Mouse (Mus musculus) kidney, adult 18-20 months (tissue): ENCODE data around the gene Enho.

ENCODE experiments used
- DNase-seq: peaks from one replicate; pipeline ENCODE4 v3.0.0; 2021

Enho gene

DNA sequence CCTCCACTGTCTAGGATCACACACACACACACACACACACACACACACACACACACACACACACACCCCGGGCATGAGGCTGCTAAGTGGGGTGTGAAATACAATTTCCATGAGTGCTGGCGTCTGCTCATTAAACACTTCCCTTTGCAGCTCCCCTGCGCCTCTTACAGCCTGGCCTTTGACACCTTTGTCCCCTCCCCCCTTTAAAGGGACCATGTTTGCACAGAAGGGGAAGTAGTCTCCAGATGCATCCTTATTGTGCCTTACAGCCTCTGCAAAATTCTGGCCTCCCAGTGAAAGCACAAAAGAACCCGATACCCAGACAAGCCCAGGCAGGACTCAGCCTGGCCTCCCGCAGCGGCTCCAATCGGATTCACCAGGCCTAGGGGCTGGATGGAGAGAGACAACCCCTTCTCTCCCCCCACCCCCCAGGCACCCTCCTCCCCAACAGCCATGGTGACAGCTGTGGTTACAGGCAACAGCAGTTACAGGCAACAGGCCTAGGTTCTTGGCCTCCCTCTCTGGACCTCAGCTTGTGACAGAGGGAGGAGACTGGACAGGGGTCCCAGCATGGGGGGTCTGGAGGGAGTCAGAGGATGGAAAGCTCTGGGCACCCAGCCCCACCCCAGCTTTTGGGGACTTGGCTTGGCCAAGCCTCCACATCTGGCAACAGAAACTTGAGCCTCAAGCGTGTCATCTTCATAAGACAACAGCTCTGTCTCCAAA is 11.8 kb downstream of the Enho start:
- DNase-seq, result no peak

DNA sequence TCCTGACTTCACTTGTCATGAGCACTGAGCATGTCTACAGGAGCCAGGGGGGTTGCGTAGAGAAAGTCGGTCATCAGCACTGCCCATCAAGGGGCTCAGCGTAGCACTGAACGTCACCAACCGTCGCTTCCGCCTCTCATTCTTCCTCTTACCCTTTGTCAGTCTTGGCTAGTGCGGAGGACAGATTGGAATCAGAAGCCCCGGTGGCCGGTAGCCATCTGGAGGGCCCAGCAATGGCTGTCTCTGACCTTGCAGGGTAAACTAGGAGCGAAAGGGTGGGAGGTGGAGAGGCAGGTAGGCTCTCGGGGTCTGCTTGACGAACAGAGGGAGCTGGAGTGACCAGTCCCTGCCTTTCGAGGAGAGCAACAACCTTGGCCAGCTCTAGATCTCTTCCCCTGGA is 18.1 kb downstream of the Enho start:
- DNase-seq, result no peak

DNA sequence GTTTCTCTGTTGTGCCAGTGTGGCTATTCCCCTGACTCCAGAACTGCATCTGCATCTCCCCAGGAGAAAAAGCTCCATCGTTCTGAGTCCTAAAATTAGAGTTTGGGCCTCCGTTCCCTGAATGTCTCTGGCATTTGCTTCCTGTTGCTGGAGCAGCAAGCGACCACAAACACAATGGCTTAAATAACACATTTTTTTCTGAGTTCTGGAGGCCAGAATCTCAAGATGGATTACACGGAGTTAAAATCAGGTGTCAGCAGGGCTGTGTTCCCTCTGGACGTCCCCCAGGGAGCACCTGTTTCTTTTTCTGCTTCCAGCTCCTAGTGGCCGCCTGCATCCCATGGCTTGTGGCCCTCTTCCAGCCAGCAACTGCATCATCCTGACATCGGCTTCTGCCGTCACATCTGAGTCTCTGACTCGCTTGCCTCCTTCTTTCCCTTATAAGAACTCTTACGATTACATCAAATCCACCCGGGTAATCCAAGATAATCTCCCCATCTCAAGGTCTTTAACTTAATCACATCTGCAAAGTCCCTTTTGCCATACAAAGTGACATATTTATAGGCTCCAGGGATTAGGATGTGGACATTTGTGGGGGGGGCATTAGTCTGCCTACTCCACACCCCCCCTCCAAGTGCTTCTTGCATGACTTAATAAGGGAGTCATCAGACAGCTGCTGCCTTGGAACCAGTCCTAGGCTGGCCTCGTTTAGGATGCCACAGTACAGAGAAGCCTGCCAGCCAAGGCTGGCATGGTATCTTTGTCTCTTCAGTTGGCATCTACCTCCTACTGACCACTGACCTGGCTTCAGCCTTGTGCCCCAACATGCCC is 21.0 kb downstream of the Enho start:
- no peak for DNase-seq

DNA sequence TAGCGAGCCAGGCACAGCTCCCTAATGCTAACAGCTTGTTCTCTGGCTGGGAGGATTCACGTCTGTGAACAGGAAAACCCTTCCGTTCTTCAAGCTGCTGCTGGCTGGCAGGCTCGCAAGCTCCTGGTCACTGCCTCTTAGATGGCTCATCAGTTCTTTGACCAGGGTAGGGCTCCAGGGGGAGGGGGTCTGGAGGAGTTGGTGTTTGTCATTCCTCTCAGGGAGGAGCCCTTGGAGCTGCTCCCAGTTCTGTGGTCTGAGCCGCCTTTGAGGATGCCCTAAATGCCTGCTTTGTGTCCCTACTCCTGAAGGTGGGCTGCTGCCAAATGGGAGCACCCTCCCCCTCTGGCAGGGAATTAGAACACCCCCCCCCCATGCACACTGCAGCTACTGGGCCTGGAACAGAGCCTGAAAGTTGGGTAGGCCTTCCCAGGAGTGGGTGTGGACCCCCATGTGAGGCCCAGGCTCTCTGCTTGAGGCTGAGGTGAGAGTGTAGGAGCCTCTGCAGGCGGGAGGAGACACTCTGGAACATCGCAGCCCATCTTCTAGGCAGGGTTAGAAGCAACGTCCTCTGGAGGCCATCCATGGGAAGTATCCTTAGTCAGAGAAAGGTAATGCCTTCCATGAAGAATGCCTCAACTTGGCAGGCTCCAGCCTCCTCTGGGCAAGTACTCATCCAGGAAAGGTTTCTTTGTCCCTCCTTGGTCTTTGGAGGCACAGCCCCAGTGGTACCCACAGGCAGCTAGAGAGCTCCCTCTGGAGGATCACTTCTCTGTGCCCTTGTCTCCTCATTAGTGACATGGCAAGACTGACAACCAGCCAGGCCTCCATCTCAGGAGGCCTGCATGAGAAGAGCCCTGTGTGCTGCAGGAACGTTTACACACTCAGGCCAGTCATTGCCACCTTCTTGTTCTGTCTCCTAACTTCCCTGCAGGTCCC is 24.2 kb downstream of the Enho start:
- DNase-seq, result no peak

DNA sequence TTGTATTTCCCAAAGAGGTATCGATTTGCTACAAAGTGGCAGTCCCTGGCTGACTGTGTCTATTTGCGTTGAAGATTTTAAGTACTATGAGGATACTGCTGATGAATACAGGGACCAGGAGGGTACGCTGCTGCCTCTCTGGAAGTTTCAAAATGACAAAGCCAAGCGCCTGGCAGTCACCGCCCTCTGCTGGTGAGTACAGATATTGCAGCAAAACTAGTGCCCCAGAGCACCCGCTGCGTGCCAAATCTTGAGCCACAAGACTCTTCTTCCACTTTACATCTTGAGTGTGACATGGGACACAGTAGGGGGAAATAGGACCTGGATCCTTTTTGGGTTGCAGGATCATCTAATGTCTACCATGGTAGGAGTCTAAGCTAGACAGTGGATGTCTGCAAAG is 26.0 kb downstream of the Enho start:
- peak; percentile 84 for DNase-seq

DNA sequence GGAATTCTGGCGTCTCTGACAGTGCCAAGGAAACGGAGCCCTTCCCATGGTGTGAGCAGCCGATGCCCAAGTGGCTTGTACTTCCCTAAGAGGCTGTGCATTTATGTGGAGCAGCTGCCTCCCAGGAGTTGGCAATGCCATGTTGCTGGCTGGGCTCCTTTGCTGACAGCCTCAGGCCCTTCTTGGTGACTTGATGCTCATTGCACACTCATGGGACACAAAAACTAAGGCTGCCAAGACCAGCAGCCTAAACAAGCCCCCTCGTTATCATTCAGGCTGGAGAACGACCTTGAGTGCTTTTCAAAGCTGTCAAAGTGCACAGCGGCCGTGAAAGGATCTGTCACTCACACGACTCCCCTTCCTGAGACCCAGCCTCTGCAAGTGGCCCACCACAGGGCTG is 28.0 kb downstream of the Enho start:
- no peak for DNase-seq

DNA sequence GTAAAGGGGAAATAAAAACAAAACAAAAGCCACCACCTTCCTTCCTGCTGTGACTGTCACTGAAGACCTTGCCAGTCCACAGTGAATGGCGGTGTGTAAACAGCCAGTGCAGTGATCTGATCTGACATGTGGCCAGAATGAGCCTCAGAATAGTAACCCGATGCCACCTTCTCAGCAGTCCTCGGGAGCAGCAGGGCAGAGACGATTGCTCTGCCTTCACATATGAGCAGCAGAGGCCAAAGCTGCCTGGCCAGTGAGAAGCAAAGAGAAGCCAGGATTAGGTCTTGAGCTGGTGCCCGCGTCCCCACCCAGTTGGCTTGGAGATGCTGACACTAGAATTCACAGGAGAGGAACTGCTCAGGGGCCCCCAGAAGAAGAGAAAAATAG is 29.5 kb downstream of the Enho start:
- no peak for DNase-seq

DNA sequence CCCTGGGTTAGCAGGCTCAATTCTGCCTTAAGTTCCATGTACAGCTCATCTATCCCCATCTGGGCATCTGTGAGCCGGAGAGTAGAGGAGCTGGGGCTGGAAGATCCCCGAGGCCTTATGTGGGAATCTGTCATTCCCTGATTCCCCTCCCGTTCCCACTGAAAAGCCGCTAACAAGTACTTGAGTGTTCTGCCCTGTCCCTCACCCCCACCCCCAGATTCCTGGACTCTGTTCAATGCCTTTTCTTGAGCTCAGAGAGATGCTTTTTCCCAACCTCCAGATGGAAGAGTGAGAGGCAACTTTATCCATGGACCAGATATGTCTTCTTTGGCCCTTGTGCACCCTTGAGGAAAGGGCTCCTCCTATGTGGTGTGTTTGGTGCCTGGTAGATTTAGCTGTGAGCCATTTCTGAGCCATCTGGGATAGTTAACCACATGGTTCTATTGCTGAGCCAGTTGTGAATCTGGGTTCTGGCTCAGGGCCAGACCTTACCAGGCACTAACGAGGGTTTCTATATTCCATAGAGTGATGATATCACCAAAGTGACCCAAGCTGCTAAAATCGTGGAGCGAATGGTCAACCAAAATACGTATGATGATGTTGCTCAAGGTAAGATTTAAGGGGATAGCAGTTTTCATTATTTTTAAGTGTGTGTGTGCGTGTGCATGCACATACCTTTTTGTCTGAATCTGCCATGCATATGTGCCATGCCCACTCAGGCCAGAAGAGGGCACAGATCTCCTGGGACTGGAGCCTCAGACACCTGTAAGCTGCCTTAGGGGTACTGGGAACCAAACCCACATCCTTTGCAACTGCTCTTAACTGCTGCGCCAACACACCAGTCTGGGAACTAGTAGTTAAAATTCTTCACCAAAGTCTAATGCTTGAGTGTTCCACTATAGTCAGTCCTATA is 30.2 kb downstream of the Enho start:
- no peak for DNase-seq

DNA sequence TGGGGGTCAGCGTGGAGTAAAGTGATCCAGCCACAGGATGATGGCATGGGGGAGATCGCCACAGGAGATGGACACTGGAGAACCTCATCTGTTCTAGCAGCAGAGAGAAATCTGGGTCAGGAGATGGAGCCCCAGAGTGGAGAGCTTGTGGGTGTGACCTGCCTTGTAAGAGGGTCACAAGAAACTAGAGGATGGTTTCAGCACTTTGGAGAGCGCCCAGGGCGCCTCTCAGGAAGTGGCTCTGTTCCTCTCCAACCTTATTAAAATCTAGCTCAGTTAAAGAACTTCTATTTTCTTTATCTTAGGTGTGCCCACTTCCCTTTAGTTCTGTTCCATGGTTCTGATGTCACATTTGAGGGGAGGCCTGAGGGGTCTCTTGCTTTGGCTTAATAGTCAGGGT is 33.3 kb downstream of the Enho start:
- peak; percentile 46 for DNase-seq

DNA sequence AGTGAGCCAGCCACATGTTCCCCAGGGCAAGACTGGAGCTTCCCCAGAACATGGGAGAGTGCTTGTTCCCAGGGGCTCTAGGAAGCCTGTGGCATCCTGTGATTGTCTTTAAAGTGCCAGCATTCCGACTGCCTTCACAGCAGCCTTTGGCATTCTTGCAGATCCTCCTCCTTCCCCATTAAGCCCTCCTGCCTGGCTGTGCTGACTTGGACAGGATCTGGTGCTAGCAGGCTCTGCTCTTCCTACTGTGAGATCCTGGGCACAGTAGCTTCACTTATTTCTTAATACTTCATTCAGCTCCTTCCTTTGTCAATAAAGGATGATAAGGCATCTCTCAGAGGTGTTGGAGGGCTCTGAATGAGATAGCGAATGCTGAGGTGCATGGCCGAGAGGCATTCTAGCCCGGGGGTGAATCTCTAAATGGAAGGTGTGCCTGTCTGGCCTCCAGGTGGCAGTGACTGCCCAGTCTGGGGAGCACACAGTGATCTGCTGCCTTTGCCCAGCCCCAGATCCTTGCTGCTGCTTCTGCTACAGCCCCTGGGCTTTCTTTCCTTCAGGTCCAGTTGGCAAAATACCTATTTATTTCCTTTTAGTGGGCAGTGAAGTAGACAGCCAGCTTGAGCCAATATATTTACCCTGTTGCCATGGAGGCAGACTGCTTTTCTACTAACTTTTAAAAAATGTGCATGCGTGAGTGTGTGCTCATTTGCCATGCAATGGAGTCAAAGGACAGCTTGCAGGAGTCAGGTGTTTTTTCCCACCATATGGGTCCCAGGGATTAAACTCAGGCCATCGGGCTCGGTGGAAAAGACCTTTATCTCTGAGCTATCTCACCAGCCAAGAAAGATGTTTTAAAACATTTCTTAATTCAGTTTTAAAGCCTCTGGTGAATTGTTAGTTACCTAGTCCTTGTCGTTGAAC is 35.4 kb downstream of the Enho start:
- peak; percentile 11 for DNase-seq

DNA sequence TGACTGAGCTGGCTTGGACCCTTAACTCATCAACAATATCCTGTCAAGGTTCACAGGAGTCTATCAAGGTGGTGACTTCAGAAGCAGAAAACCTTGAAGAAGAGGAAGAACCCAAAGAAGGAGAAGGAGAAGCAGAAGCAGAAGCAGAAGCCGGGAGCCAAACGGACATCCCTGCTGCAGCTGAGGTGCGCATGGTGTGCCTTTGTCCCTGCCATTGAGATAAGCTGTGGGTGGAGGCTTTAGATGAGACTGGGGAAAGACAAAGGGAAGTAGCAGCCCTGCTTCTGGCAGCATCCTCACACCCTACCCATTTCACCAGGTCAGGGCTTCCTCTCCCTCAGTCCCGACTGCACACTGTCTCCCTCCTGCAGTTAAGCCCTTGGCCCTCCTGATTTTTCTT is 37.3 kb downstream of the Enho start:
- DNase-seq, result no peak
